Mouse (Mus musculus) liver, embryonic 13.5 days (tissue): ENCODE results near the gene Slc39a11. TPM values are rescaled to one million over a fixed set of nuclear protein-coding genes. Genes with fewer than 3 reads are reported as not detected.

Source experiments
- ATAC-seq: fragments of 200-750 bp; cut with Nextera tagmentation; 2 replicates; pipeline ENCODE4 v1.8.0; 2017; ENCODE audit warnings: low read depth, mild to moderate bottlenecking, moderate number of reproducible peaks, moderate library complexity
- DNase-seq: peaks from one replicate; pipeline ENCODE4 v3.0.0; 2022
- H3K27ac ChIP-seq: fragments of 300-500 bp; sonication (generic); 2 replicates; pipeline ENCODE4 v1.5.1; 2015; ENCODE audit warnings: moderate library complexity, mild to moderate bottlenecking, inconsistent platforms
- H3K27me3 ChIP-seq: fragments of 300-500 bp; sonication (generic); 2 replicates; pipeline ENCODE4 v1.6.1; 2015; ENCODE audit warnings: mild to moderate bottlenecking, inconsistent platforms
- H3K36me3 ChIP-seq: fragments of 300-500 bp; sonication (generic); 2 replicates; pipeline ENCODE4 v1.6.1; 2015; ENCODE audit warnings: mild to moderate bottlenecking, inconsistent platforms
- H3K4me1 ChIP-seq: fragments of 300-500 bp; sonication (generic); replicated peaks from 2 replicates; pipeline ENCODE4 v1.6.1; 2015; ENCODE audit warnings: inconsistent platforms
- H3K4me2 ChIP-seq: fragments of 300-500 bp; sonication (generic); 2 replicates; pipeline ENCODE4 v1.6.1; 2015; ENCODE audit warnings: inconsistent platforms, mild to moderate bottlenecking, moderate library complexity
- H3K4me3 ChIP-seq: fragments of 300-500 bp; sonication (generic); replicated peaks from 2 replicates; pipeline ENCODE4 v1.5.1; 2015; ENCODE audit warnings: mild to moderate bottlenecking, inconsistent platforms
- H3K9ac ChIP-seq: fragments of 300-500 bp; sonication (generic); 2 replicates; pipeline ENCODE4 v1.6.1; 2015; ENCODE audit warnings: mild to moderate bottlenecking, inconsistent platforms
- H3K9me3 ChIP-seq: fragments of 300-500 bp; sonication (generic); replicated peaks from 2 replicates; pipeline ENCODE4 v1.6.1; 2016; ENCODE audit warnings: inconsistent platforms
- WGBS: fragments of 180-500 bp; shearing (Covaris S2); methylation state at CpG from one replicate; pipeline ENCODE4 v1.1.7; 2015; ENCODE audit not compliant: insufficient replicate concordance; 5-methylcytosine and 5-hydroxymethylcytosine counted together
- polyA plus RNA-seq: library from polyadenylated mRNA; unstranded; fragments of >200 nt; fragmentation: Nextera tagmentation; extraction: Ambion mirVana; gene quantifications from 2 replicates; pipeline ENCODE4 v1.2.1, GENCODE M21; 2015

Slc39a11 gene
- polyA plus RNA-seq, 1 experiment from 2014 or later, result 15.0 TPM

DNA sequence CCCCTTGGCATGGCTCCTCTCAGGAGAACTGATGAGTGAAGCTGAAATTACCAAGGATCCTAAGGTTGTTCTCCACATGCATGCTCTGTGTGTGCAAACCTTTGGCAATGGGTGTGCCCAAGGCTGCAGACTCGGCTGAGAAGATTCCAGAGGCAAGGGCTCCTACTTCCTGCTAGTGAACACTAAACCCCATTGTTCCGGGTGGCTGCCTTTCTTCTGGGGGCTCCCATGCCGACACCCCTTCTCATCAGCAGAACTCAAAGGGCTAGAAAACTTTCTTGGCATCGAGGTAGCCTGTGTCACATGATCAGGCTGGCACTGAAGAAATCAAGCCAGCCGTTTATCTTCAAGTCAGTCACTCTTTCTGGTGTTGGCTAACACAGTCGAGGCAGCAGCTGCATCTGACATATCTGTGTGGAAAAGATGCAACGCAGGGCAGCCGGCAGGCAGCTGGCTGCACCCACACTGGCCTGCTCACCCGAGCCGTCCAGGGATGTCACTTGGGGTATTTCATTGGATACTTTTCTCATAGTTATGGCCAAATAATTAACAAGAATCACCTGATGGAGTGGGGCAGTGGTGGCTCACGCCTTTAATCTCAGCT, 145.3 kb downstream of the Slc39a11 start:
- no peaks in the 10 kb centered on the region for H3K9me3 ChIP-seq
- H3K4me1 ChIP-seq, result peaks cover 47% of the 10 kb centered on the region
- no peaks in the 10 kb centered on the region for H3K36me3 ChIP-seq
- ATAC-seq, result no peak
- no peak overlapping the region for H3K9ac ChIP-seq
- 65% methylated on average over 11 of the region's 11 CpGs for WGBS
- no peaks in the 10 kb centered on the region for H3K27me3 ChIP-seq
- no peak overlapping the region for H3K4me3 ChIP-seq
- no peak overlapping the region for H3K4me2 ChIP-seq
- DNase-seq, result no peak
- no peak overlapping the region for H3K27ac ChIP-seq

- DNase-seq (no peak), ATAC-seq (peak; percentile 61; the same call in 1 of the 2 replicates)
- Histone ChIP-seq H3K36me3 (no peaks in the 10 kb centered on the region), H3K4me2 (no peak overlapping the region), H3K4me1 (peaks cover 47% of the 10 kb centered on the region), H3K27me3 (no peaks in the 10 kb centered on the region), H3K27ac (peak overlapping the region; percentile 39; the same call in 1 of the 2 replicates), H3K9me3 (no peaks in the 10 kb centered on the region), H3K9ac (0 out of 2 replicates have a peak overlapping the region, but pooled peaks have one; percentile 36), H3K4me3 (no peak overlapping the region)
- WGBS, result 40% methylated on average over 6 of the region's 6 CpGs
These were observed 146.9 kb downstream of the Slc39a11 start for GRCm38 (mm10) chr11:113502968-113503367.

DNA sequence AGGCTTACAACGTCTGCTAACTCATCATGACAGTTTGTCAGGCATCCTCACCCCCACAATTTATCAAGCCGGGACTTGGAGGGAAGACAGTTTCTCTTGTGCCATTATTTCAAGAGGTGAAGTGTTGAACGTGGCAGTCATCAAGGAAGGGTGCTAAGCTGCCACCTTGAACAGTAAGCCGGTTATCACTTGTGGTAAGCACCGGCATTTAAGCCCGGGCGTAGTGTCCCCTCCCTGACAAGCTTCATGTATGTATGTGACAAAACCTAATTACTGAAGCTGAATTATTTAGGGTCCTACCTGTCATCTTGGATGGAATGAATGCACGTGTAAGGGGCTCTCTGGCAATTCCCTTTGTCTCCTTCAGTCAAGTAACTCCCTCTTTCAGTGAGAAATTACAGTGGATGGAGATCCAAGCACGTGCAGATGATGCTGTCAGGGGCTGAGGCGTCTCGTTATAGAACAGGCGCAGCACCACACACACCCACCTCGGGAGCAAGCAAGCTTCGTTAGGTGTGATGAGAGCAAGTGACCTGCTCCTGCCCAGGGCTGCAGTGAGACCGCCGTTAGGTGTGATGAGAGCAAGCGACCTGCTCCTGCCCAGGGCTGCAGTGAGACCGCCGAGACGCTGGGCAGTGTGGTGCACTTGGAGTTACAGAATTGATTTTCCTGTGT, 149.1 kb downstream of the Slc39a11 start:
- WGBS, result 75% methylated on average over 20 of the region's 20 CpGs
- DNase-seq (no peak), ATAC-seq (no peak)
- no peaks in the 10 kb centered on the region for H3K9me3 ChIP-seq
- H3K27me3 ChIP-seq, result no peaks in the 10 kb centered on the region
- no peaks in the 10 kb centered on the region for H3K36me3 ChIP-seq
- peaks cover 38% of the 10 kb centered on the region for H3K4me1 ChIP-seq
- H3K4me3 ChIP-seq, result no peak overlapping the region
- H3K27ac ChIP-seq, result no peak overlapping the region
- no peak overlapping the region for H3K4me2 ChIP-seq
- no peak overlapping the region for H3K9ac ChIP-seq

DNA sequence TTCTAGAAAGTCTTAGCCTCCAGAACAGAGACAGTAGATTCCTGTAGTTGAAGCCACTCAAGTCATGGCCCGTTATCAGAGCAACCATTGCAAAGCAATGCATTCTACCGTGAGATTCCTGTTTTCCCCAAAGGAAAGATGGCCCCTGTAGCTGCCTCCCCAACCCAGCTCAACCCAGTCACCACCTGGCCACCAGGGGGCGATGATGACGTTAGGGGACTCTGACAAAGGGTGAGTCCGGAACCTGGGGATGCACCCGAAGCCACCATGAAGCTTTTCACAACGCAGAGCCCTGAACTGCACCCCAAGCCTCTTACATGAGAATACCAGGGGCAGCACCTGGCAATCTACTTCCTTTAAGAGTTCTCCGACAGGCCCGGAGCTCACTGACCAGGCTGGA, 151.0 kb downstream of the Slc39a11 start:
- Histone ChIP-seq H3K9me3 (no peaks in the 10 kb centered on the region), H3K4me3 (no peak overlapping the region), H3K9ac (no peak overlapping the region), H3K4me2 (no peak overlapping the region), H3K27me3 (no peaks in the 10 kb centered on the region), H3K4me1 (peaks cover 19% of the 10 kb centered on the region), H3K36me3 (no peaks in the 10 kb centered on the region), H3K27ac (no peak overlapping the region)
- DNase-seq (peak; percentile 35), ATAC-seq (no peak)
- 50% methylated on average over 9 of the region's 9 CpGs for WGBS

DNA sequence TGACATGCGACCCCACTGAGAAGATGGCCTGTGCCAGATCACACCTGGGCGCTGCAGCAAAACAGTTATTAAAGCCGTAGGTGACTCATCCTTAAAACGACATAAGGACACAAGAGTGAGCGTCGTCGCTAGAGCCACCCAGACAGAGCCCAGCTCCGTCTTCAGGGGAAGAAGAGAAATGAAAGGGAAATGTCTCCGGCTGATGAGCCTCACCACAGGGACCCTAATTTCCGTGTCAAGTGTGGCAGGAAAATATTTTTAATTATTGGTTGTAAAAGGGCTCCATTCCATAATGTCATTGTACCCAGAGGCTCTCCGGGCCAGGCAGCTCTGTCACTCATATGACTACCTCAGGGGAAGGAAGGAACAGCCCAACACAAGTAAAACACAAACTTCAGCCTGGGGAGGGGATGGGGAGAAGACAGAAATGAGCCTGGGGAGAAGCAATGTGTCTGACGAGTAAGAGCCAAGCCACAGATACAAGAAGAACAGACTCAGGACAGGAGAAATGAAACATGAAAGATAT, 155.8 kb downstream of the Slc39a11 start:
- Histone ChIP-seq H3K9ac (no peak overlapping the region), H3K27ac (no peak overlapping the region), H3K36me3 (no peaks in the 10 kb centered on the region), H3K4me3 (no peak overlapping the region), H3K9me3 (no peaks in the 10 kb centered on the region), H3K4me2 (no peak overlapping the region), H3K4me1 (peaks cover 31% of the 10 kb centered on the region), H3K27me3 (no peaks in the 10 kb centered on the region)
- ATAC-seq (no peak), DNase-seq (no peak)
- 75% methylated on average over 12 of the region's 12 CpGs for WGBS

- H3K9ac ChIP-seq, result no peak overlapping the region
- DNase-seq (no peak), ATAC-seq (peak; percentile 68)
- no peaks in the 10 kb centered on the region for H3K9me3 ChIP-seq
- no peaks in the 10 kb centered on the region for H3K27me3 ChIP-seq
- H3K4me3 ChIP-seq, result no peak overlapping the region
- H3K36me3 ChIP-seq, result no peaks in the 10 kb centered on the region
- peaks cover 61% of the 10 kb centered on the region for H3K4me1 ChIP-seq
- peak overlapping the region; percentile 70 for H3K27ac ChIP-seq
- 45% methylated on average over 20 of the region's 20 CpGs for WGBS
- peak overlapping the region; percentile 17 for H3K4me2 ChIP-seq
These were observed 159.1 kb downstream of the Slc39a11 start for GRCm38 (mm10) chr11:113490530-113491520.

GRCm38 (mm10) chr11:113487603-113488335, 162.1 kb downstream of the Slc39a11 start:
- Histone ChIP-seq H3K36me3 (no peaks in the 10 kb centered on the region), H3K4me2 (peak overlapping the region; percentile 30), H3K27me3 (no peaks in the 10 kb centered on the region), H3K27ac (peak overlapping the region; percentile 70), H3K9me3 (no peaks in the 10 kb centered on the region), H3K4me1 (peaks cover 73% of the 10 kb centered on the region), H3K4me3 (no peak overlapping the region), H3K9ac (peak overlapping the region; percentile 18; the same call in 1 of the 2 replicates)
- peak; percentile 79 for ATAC-seq
- DNase-seq, result peak; percentile 61
- WGBS, result 25% methylated on average over 8 of the region's 8 CpGs

- no peak overlapping the region for H3K9ac ChIP-seq
- ATAC-seq (no peak), DNase-seq (no peak)
- no peaks in the 10 kb centered on the region for H3K36me3 ChIP-seq
- no peaks in the 10 kb centered on the region for H3K9me3 ChIP-seq
- H3K4me1 ChIP-seq, result peaks cover 42% of the 10 kb centered on the region
- no peaks in the 10 kb centered on the region for H3K27me3 ChIP-seq
- no peak overlapping the region for H3K4me3 ChIP-seq
- H3K4me2 ChIP-seq, result no peak overlapping the region
- WGBS, result 76% methylated on average over 10 of the region's 10 CpGs
- H3K27ac ChIP-seq, result no peak overlapping the region
These were observed 165.8 kb downstream of the Slc39a11 start for GRCm38 (mm10) chr11:113484037-113484436.

GRCm38 (mm10) chr11:113477550-113477949, 172.3 kb downstream of the Slc39a11 start:
- H3K27me3 ChIP-seq, result no peaks in the 10 kb centered on the region

DNA sequence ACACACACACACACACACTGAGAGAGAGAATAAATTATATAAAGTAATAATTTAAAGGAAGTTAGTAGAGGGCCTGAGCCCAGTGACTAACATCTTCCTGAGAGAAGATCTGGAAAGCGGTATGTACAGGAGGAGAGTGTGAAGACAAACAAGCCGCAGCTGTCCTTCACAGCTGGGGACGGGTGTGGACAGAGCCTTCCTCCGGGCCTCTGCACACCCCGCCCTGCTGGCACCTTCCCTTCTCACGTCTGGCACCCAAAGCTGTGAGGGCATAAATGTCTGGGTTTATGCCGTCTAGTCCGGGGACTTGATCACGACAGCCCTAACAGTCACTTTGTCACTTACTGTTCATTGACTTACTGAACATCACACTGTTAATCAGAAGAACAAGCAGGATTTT, 173.2 kb downstream of the Slc39a11 start:
- WGBS, result 72% methylated on average over 9 of the region's 9 CpGs
- H3K9me3 ChIP-seq, result no peaks in the 10 kb centered on the region
- ATAC-seq (no peak), DNase-seq (no peak)
- H3K36me3 ChIP-seq, result no peaks in the 10 kb centered on the region
- H3K4me2 ChIP-seq, result no peak overlapping the region
- no peak overlapping the region for H3K27ac ChIP-seq
- no peak overlapping the region for H3K4me3 ChIP-seq
- H3K27me3 ChIP-seq, result no peaks in the 10 kb centered on the region
- peaks cover 19% of the 10 kb centered on the region for H3K4me1 ChIP-seq
- H3K9ac ChIP-seq, result no peak overlapping the region

More at GRCm38 (mm10) chr11:113477550-113477949, 172.3 kb downstream of the Slc39a11 start:
- no peak overlapping the region for H3K9ac ChIP-seq
- H3K4me1 ChIP-seq, result peaks cover 19% of the 10 kb centered on the region
- no peak overlapping the region for H3K27ac ChIP-seq
- no peak overlapping the region for H3K4me3 ChIP-seq
- H3K36me3 ChIP-seq, result no peaks in the 10 kb centered on the region
- ATAC-seq, result no peak
- H3K9me3 ChIP-seq, result no peaks in the 10 kb centered on the region
- WGBS, result 82% methylated on average over 9 of the region's 9 CpGs
- DNase-seq, result no peak
- H3K4me2 ChIP-seq, result no peak overlapping the region
